Mouse (Mus musculus): ENCODE measurements around the gene Sfxn4.

DNA sequence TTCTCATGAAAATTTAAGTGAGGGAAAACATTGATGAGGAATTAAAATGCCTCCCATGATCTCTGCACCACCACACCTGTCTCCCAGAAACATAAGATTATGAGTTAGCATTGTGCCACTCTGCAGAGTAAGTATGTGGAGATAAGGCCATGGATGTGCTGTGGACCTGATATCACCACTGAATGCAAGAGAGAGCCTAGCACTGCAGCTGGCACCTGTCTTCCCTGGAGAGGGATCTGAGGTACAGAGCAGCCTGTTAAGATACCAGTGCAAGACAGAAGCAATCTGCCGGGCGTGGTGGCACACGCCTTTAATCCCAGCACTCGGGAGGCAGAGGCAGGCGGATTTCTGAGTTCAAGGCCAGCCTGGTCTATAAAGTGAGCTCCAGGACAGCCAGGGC is 44.2 kb upstream of the Sfxn4 start:
- TF ChIP-seq GATA1 (IDR thresholded peaks at IDR 0.05; ENCODE audit: borderline replicate concordance, low read length) = no peak
- no peak for TF ChIP-seq CTCF (IDR thresholded peaks at IDR 0.05; ENCODE audit: low read depth, low read length)
- no peak for TF ChIP-seq TAL1 (conservative IDR thresholded peaks at IDR 0.05; ENCODE audit: low read depth, low read length)
- TF ChIP-seq POLR2AphosphoS5 (IDR thresholded peaks at IDR 0.05; ENCODE audit: insufficient replicate concordance, low read depth, low read length) = no peak
- no peak for TF ChIP-seq GATA2 (IDR thresholded peaks at IDR 0.05; ENCODE audit: borderline replicate concordance, low read depth, low read length)

All from G1E (cell line).